Mouse (Mus musculus) adrenal gland, adult 18-20 months (tissue): ENCODE results near the gene D630023F18Rik. TPM values are rescaled to one million over a fixed set of nuclear protein-coding genes. Genes with fewer than 3 reads are reported as not detected.
A peak's percentile ranks its signal among the peaks of the same experiment; 100 is the strongest.

Experiments
- DNase-seq, 2 experiments: peaks; one replicate each; pipeline ENCODE4 v3.0.0; 2021 to 2022; ENCODE audit warnings: low spot score in 2 of 2
- total RNA-seq, 2 experiments: library from RNA; stranded (reverse); gene quantifications; 1 replicate in 1 of 2; 2 replicates in 1 of 2; pipeline ENCODE4 v1.2.3; 2021

D630023F18Rik gene
- total RNA-seq, 2 experiments from 2014 or later, result 0.33 to 0.86 TPM

DNA sequence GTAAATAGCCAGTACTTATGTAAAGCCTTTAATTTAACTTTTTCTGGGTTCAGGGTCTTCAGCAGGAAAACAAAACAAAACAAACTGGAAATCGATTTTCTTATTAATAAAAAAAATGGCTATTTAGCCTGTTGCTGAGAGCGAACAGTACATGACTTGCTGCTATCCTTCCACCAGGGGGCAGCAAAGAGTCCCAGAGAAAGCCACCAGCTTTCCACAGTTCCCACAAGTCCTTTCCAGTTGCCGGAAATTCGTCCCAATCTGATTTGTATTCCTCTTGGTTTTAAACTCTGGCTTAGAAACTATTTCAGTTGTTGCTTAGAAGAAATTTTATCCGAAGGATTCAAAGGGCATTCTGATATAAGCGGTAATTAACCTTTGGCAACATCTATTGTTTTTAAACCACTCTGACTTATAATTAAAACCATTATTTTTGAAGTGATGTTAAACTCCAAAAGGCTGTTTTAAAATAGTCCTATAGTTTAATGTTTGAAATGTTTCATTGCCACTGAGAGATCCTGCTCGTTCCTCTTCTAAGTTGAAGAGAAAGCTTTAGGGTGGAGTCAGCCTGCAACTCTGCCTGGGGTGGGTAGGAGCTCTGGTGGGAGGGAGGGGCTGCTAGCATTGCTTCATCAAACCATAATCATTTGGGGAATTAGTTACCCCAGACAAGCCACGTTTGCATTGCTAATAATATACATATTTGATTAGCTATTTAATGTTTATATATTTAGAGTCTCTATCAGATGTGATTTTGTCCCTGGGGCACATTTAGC lies 10.8 kb downstream of the D630023F18Rik start:
- DNase-seq, result peak; percentile 66 to 72

DNA sequence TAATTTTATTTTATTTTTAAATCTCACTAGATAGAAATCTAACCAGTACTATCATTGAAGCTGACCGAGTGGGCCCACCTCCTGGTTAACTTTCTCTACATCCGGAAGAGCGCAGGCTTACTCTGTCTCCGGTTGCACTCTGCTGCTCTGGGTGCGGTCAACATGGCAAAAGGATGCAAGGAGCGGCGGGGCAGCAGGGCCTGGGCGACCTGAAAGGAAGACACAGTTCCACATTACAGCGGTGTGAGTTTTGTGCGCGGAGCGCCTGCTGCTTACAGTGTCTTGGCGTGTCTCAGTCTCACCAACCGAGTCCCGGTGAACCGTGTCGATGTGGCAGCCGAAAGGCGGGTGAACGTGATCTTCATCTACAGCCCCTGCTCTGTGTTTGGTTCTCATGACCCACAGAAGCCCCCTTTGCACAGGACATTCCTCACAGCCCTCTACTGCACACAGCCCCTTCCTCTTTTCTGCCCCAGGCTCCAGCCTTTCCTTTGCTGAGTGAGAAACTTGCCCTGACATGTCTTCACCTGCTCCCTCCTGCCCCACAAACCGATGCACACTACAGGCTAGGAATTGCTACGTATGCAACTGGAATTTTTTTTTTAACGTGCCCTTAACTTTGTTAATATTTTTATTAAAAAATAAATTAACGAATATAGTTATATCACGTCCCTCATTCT lies 13.1 kb downstream of the D630023F18Rik start:
- DNase-seq, result no peak

DNA sequence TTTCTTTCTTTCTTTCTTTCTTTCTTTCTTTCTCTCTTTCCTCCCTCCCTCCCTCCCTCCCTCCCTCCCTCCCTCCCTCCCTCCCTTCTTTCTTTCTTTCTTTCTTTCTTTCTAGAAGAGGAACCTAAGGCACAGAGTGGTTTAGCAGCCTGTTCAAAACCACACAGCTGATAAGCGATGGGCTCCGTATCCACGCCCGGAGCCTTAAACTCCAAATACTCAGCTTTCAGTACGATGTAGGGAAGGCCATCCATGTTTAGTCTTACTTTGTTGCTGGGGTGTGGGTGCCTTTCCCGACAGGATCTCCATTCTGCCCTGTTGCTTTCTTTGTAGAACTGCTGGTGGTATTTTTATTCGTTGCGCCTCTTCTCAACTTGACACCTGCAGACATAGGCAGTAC lies 13.8 kb downstream of the D630023F18Rik start:
- no peak for DNase-seq

DNA sequence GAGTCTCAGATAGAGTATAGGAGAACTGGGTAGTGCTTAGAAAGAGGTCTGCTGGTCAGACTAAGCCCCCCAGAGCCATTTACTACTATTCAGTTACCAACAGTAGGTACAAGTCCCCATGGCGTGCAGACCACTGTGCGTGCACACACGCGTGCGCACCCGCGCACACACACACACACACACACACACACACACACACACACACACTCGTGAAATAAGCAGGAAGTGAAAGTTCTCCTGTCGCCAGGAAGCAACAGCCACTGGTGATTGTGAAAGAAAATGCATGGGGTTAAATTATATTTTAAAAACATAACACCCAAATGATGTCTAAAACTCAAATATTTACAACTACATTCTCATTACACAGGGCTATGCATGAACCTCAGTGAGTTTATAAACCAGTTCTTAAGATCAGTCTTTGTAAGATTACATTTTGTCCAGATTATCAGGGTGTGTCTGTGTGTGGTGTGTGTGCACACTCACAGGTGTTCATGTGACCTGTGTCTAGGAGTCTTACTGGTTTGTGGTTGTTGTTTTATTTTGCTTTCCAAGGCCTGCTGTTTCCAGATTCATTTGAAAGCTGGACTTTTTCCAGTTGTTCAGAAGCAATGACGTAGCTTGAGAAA lies 15.2 kb downstream of the D630023F18Rik start:
- no peak for DNase-seq

DNA sequence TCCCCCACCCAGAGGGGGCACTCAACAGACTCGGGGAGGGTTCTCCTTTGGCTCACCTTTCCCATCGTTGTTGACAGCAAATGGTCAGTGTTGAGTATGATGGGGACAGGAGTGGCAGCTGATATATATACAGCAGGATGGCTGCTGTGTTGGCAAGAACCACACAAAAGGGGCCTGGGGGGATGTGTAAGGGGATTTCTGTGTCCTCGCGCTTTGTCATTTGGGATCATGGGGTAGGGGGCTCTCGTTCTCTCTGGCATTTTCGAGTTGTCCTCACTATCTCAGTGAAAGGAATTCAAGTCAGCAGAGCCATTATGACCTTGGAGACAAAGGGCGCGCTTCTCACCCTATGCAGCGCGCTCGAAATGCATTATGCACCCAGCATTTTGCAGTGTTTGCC lies 19.7 kb downstream of the D630023F18Rik start, which contains the start of gene Cryga:
Gene Cryga (minus strand): TSS at position 101 of the 400 bp plus-strand sequence.
- DNase-seq, result no peak

DNA sequence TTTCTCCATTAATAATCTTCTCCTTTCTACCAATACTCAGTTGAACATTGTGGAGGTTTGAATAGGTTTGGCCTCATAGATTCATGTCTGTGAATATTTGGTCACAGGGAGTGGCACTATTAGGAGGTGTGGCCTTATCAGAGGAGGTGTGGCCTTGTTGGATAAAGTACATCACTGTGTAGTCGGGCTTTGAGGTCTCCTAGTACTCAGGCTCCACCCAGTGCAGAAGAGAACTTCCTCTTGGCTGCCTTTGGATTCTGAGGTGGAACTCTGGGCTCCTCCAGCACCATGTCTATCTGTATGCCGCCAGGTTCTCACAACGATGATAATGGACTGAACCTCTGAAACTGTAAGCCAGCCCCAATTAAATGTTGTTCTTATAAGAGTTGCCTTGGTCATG lies 26.1 kb downstream of the D630023F18Rik start:
- DNase-seq, result no peak

DNA sequence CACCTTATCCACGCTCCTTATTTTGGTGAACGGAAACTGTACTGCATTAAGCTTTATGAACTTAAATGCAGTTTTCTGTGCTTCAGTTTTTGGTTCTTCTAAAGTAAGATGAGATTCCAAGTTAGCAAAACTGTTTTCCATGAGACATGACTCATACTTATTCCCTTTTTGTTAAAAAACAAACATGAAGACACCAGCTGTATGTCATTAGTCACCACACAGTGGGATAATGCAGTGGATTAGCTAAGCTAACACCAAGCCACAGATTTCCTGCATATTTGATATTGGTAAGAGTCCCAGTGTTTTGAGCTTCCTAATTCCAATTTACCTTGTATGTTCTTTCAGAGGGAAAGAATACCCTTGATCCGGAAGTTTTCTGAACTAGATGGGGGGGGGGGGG lies 31.4 kb downstream of the D630023F18Rik start:
- DNase-seq, result no peak

DNA sequence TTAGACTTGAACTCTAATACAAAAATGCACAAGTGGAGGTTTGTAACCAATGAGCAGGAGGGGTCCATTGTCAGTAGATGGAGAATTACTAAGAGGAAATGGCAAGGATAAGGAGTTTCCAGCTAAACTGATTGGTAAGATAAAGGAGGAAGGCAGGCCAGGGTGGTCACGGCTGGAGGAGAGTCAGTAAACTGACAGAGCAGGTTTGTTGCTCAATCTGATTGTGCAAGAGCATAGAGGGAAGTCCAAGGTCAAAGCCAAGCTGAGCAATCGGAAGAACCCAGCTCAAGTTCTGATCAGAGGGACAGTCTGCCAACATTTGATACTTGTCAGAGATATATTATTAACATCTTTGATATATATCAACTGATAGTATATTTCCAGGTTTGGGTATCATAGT lies 32.6 kb downstream of the D630023F18Rik start:
- DNase-seq, result peak in 1 of 2 experiments; percentile 47

DNA sequence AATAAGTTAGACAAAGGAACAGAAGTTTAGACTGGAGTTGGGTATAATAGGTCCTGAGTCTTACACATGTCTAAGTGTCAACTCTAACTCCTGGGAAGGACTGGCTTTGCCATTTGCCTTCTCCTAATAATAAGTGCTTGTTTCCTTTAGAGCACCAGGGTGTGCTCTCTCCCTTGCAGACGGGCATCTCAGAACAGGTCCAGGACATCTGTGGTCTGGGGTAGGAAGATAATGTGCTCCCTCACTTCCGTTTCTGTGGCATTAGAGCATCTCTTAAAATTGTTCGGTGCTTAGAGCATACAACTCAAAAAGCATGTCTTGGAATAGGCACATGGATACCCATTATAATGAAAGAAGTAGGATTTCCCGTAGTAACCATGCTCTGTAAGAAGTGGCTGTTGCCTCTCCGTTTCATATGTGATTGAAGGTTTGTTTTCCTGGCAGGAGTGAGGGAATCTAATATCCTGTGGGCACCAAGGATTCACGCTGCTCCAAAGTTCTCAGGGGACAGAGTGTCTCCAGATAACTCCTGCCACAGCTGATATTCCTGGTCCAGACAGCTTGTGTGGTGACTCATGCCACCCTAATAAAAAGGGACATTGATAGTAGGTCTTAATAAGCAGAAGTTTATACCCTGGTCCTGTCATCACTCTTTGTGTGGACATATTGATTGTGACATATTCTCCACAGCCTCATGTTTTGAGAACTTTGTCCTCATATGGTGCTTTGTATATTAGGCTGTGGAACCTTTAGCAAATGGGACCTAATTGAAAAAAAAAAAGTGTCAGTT lies 34.3 kb downstream of the D630023F18Rik start:
- no peak for DNase-seq

DNA sequence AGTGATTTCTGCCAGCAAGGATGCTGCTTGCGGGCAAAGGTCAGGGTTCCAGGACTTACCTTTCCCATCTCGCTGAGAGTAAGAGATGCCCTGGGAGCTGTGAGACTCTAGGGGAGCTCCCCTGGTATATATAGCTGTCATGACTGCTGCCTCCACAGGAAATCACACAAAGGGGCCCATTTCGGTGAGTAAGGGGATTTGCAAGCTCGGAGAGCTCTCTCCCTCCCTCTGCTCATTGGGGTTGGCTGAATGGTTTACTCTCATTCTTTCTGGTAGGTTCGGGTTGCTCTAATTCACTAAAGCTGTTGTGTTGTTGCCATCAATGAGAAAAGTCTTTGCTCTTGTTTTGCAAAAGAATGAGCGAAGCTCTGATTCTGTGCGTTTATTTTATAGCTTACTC lies 40.8 kb downstream of the D630023F18Rik start, which contains the start of gene Crygb:
Gene Crygb (minus strand): TSS at position 101 of the 400 bp plus-strand sequence.
- DNase-seq, result no peak

DNA sequence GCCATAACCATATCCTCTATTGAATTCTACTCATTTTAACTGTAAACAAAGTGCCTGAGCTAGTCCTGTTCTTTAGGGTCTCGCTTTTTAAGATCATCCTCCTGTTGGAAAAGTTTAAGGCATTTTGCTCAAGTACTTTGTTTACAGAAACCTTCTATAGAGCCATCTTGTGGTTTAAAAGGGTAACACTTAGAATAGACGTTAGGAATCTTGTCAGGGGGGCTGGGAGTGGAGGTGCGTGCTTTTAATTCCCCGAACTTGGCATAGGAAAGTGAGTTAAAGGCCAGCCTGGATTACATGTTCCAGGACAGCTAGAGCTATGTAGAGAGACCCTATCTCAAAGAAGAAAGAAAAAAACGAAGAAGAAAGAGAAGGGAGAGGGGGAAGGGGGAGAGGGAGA lies 47.4 kb downstream of the D630023F18Rik start:
- DNase-seq, result no peak

DNA sequence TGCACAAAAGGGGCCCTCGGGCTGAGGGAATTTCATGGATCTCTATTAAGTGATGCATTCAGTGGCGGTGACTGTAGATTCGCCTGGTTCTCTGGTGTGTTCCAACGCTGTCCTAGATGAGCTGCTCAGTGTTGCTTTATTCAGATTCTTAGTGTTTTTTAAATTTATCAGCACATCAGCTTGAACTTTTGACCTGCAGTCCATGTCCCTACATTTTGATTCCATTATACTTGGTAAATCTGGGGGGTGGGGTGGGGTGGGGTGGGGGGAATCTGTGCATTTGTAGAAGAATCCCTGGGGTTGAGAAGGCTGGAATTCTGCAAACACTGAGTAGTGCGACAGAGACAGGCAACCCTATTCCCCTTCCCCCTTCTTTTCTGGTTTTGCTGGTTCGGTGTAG lies 49.4 kb downstream of the D630023F18Rik start, which contains the start of gene Crygc:
Gene Crygc (minus strand): TSS at position 101 of the 400 bp plus-strand sequence.
- DNase-seq, result no peak

DNA sequence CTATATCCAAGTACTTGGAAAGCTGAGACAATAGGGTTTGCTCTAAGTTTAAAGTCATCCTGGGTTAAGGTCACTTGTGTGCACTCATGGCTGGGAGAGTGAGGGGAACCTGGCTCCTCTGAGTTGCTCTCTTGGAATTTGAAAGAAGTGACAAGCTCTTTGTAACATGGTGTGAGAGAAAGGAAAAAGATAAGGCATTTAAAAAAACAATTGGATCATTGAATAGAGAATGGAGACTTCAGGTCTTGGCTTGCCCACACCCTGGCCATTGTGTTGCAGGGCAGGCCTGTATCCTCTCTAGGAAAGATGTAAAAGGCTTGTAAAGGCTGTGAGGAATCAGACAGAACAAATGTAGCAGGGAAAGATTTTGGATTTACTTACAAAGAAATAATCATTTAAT lies 55.2 kb downstream of the D630023F18Rik start:
- DNase-seq, result no peak

DNA sequence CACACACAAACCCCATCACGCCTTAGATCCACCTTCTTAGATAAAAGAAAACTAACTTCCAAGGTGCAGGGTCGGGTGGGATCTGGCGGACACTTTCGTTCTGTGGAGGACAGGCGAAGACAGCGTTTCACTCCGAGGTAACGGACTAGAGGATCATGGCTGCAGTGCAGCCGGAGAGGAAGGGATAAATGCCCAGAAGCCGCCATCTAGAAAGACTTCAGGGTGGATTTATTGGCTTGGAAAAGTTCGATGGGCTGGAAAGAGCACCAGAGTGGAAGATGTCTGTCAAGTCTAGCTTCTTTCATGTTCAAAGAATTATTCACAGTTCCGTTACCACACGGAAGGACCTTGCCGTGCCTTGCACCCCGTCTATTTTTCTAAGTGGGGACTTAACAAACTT lies 58.8 kb downstream of the D630023F18Rik start:
- DNase-seq, result no peak

DNA sequence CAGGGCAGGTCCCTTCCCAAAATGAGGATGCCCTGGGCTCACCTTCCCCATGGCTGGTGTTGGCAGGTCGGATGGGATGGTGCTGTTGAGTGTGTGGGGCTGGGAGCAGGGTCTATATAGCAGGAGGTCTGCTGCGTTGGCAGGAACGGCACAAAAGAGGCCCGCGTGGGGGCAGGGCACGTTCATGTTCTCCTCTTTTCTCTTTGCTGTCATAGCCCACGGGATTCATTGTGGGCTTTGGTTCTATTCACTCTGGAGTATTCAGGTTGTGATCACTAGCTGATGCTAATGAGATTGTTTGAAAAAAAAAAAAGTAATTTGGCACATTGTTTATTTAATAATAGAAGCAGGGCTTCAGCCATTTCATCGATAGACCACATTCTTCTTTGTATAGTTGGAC lies 59.7 kb downstream of the D630023F18Rik start, which contains the start of gene Crygd:
Gene Crygd (minus strand): TSS at position 101 of the 400 bp plus-strand sequence.
- no peak for DNase-seq

Other genes with a start within 250 kb of the D630023F18Rik start
- gene Plekhm3, start 166.4 kb downstream of the D630023F18Rik start, total RNA-seq, result 10 to 100 TPM; 14.9 to 16.6 TPM
- gene Akr1cl, start 90.5 kb downstream of the D630023F18Rik start, total RNA-seq, result 100 to 1,000 TPM; 295 to 994 TPM
- gene Cryge, start 72.1 kb downstream of the D630023F18Rik start, total RNA-seq, result not detected
- gene Crygd, start 59.8 kb downstream of the D630023F18Rik start, total RNA-seq, result not detected
- gene Crygc, start 49.5 kb downstream of the D630023F18Rik start, total RNA-seq, result not detected
- not detected for gene Crygb, start 40.9 kb downstream of the D630023F18Rik start, total RNA-seq
- gene Cryga, start 19.8 kb downstream of the D630023F18Rik start, total RNA-seq, result not detected
- gene Gm28845, start 3.7 kb downstream of the D630023F18Rik start, total RNA-seq, result not detected
- 100 to 1,000 TPM; 278 to 555 TPM for gene Idh1, start 63.3 kb upstream of the D630023F18Rik start, total RNA-seq
- gene Pikfyve, start 63.5 kb upstream of the D630023F18Rik start, total RNA-seq, result 10 to 100 TPM; 29.2 to 35.4 TPM
- gene Pth2r, start 158.8 kb upstream of the D630023F18Rik start, total RNA-seq, result not detected